Mouse (Mus musculus): Measurements from ENCODE around the gene Gid8. TPM values are rescaled to one million over a fixed set of nuclear protein-coding genes. Genes with fewer than 3 reads are reported as not detected.
"Not testable (repeated sequence)": the region's sequence is repeated elsewhere in the genome, so short reads cannot be mapped to it uniquely, and the experiment has no call there.

Gid8 gene
- polyA plus RNA-seq, 1 experiment from 2014 or later: 54.1 TPM

- ChIA-PET CTCF (interaction anchor here (1.0 kb wide), 1 partner anchor 8 kb away, joined by 4 read pairs; no protein-coding TSS in a partner anchor), POLR2A (interaction anchor here (0.7 to 1.1 kb wide), 2 partner anchors 128 to 783 kb away, joined by 3 to 5 read pairs; partner anchors contain the start of gene Mrgbp)
- H3K27me3 ChIP-seq: no peaks in the 10 kb centered on the region
- no peak for TF ChIP-seq CTCF (IDR thresholded peaks at IDR 0.05)
- DNase-seq (ENCODE audit: low read depth, low spot score): no peak
- in situ Hi-C loops (cut with MboI; ENCODE audit: low pct_unique_long_range_greater_than_20kb): no loop called here
- peak; percentile 34 for ATAC-seq
These were observed 644 bp upstream of the Gid8 start for GRCm38 (mm10) chr2:180709023-180709922.

GRCm38 (mm10) chr2:180710276-180711155 lies 599 bp downstream of the Gid8 start:
- peak; percentile 27 for ATAC-seq

GRCm38 (mm10) chr2:180711527-180711926 lies 1.6 kb downstream of the Gid8 start:
- no peak for TF ChIP-seq CTCF (IDR thresholded peaks at IDR 0.05)
- ChIA-PET CTCF (interaction anchor here (1.0 to 1.7 kb wide), 3 partner anchors 11 to 27 kb away, joined by 3 to 5 read pairs (median 4); no protein-coding TSS in a partner anchor), POLR2A (no interaction called here)
- H3K27me3 ChIP-seq: no peaks in the 10 kb centered on the region
- in situ Hi-C loops (cut with MboI; ENCODE audit: low pct_unique_long_range_greater_than_20kb): no loop called here
- DNase-seq (ENCODE audit: low read depth, low spot score) (no peak), ATAC-seq (no peak)

More at GRCm38 (mm10) chr2:180710276-180711155, 599 bp downstream of the Gid8 start:
- no peak for DNase-seq (ENCODE audit: low read depth, low spot score)
- TF ChIP-seq CTCF (IDR thresholded peaks at IDR 0.05): no peak
- H3K27me3 ChIP-seq: no peaks in the 10 kb centered on the region
- CTCF ChIA-PET: interaction anchor here (1.0 kb wide), 1 partner anchor 26 kb away, joined by 3 read pairs; no protein-coding TSS in a partner anchor
- POLR2A ChIA-PET: interaction anchor here (1.1 kb wide), 1 partner anchor 130 kb away, joined by 3 read pairs; the partner anchor contains the start of gene Mrgbp
- in situ Hi-C loops (cut with MboI; ENCODE audit: low pct_unique_long_range_greater_than_20kb): no loop called here

- no peaks in the 10 kb centered on the region for H3K27me3 ChIP-seq
- ChIA-PET CTCF (interaction anchor here (1.0 to 1.7 kb wide), 4 partner anchors 10 to 74 kb away, joined by 3 to 5 read pairs (median 4); no protein-coding TSS in a partner anchor), POLR2A (no interaction called here)
- DNase-seq (ENCODE audit: low read depth, low spot score): no peak
- no peak for TF ChIP-seq CTCF (IDR thresholded peaks at IDR 0.05)
- ATAC-seq: no peak
- in situ Hi-C loops (cut with MboI; ENCODE audit: low pct_unique_long_range_greater_than_20kb): no loop called here
These were observed 2.2 kb downstream of the Gid8 start for GRCm38 (mm10) chr2:180712037-180712689.

GRCm38 (mm10) chr2:180722748-180723147 lies 12.8 kb downstream of the Gid8 start:
- CTCF ChIA-PET: interaction anchor here (1.9 kb wide), 1 partner anchor 11 kb away, joined by 5 read pairs; no protein-coding TSS in a partner anchor
- ATAC-seq; in situ Hi-C loops (cut with MboI; ENCODE audit: low pct_unique_long_range_greater_than_20kb); POLR2A ChIA-PET; H3K27me3 ChIP-seq; DNase-seq (ENCODE audit: low read depth, low spot score): not testable (repeated sequence)

- ATAC-seq: no peak
- POLR2A ChIA-PET: interaction anchor here (0.9 kb wide), 1 partner anchor 29 kb away, joined by 3 read pairs; no protein-coding TSS in a partner anchor
- DNase-seq (ENCODE audit: low read depth, low spot score): no peak
- no peaks in the 10 kb centered on the region for H3K27me3 ChIP-seq
- TF ChIP-seq CTCF (IDR thresholded peaks at IDR 0.05): no peak
- in situ Hi-C loops (cut with MboI; ENCODE audit: low pct_unique_long_range_greater_than_20kb): no loop called here
- CTCF ChIA-PET: no interaction called here
These were observed 13.9 kb downstream of the Gid8 start for GRCm38 (mm10) chr2:180723865-180724264.

- in situ Hi-C loops (cut with MboI; ENCODE audit: low pct_unique_long_range_greater_than_20kb): no loop called here
- ATAC-seq (no peak), DNase-seq (ENCODE audit: low read depth, low spot score) (no peak)
- CTCF ChIA-PET: no interaction called here
- no peaks in the 10 kb centered on the region for H3K27me3 ChIP-seq
- no peak for TF ChIP-seq CTCF (IDR thresholded peaks at IDR 0.05)
- POLR2A ChIA-PET: no interaction called here
These were observed 14.9 kb downstream of the Gid8 start, which contains the start of gene Slc17a9 for GRCm38 (mm10) chr2:180724585-180725413. Slc17a9 (plus strand) TSS chr2:180725263.

GRCm38 (mm10) chr2:180725414-180725778 lies 15.5 kb downstream of the Gid8 start:
- in situ Hi-C loops (cut with MboI; ENCODE audit: low pct_unique_long_range_greater_than_20kb): no loop called here
- TF ChIP-seq CTCF (IDR thresholded peaks at IDR 0.05): no peak
- ATAC-seq (no peak), DNase-seq (ENCODE audit: low read depth, low spot score) (no peak)
- POLR2A ChIA-PET: no interaction called here
- no peaks in the 10 kb centered on the region for H3K27me3 ChIP-seq
- CTCF ChIA-PET: no interaction called here

GRCm38 (mm10) chr2:180725856-180726629 lies 16.1 kb downstream of the Gid8 start:
- in situ Hi-C loops (cut with MboI; ENCODE audit: low pct_unique_long_range_greater_than_20kb): no loop called here
- POLR2A ChIA-PET: no interaction called here
- CTCF ChIA-PET: no interaction called here
- no peak for TF ChIP-seq CTCF (IDR thresholded peaks at IDR 0.05)
- no peak for DNase-seq (ENCODE audit: low read depth, low spot score)
- H3K27me3 ChIP-seq: no peaks in the 10 kb centered on the region
- ATAC-seq: no peak

All from Patski (cell line).